Mouse (Mus musculus) left cerebral cortex, adult 6 months (tissue): ENCODE measurements around the gene Ppm1n. TPM values are rescaled to one million over a fixed set of nuclear protein-coding genes. Genes with fewer than 3 reads are reported as not detected.

ENCODE experiments used
- long read RNA-seq, 2 experiments: library from polyadenylated mRNA; unstranded; transcript quantifications; one replicate each; pipeline ENCODE4 v2.0.0; 2019 to 2020
- polyA plus RNA-seq: library from polyadenylated mRNA; unstranded; fragments of <200 nt; fragmentation: Nextera tagmentation; gene quantifications from 2 replicates; pipeline ENCODE4 v1.2.3, GENCODE M21; 2021

The Ppm1n gene
- polyA plus RNA-seq, result not detected in 2 replicates
- long read RNA-seq, experiment 1, result 0 reads
- long read RNA-seq, experiment 2, result 0 reads

DNA sequence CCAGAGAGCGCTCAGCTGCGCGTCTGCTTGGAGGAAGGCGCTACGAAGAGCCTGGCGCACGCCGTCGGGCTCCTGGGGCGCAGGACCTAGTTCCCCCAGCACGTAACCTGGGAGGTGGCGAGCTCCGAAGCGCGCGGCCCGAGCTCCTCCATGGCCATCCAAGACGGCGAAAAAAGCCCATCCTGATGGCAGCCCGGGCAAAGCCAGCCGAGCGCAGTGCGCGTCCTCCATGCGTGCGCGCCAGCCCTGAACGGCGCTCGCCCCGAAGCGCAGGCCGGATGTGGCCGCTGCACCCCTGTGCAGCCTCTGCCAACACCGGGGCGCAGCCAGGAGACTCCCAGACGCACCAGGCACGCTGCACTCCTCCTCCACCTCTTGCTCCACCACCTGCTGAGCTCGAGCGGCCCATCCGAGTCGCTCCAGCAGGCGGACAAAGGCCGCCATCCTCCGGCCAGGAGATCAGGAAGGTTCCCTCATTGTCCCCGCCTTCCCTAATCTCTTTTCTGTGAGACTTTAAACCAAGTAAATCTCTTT is at the start of gene Ppm1n:
Gene Ppm1n (minus strand): TSS at position 484 of the 534 bp plus-strand sequence.

GRCm38 (mm10) chr7:19309884-19310641 is 30.2 kb upstream of the Ppm1n start, which contains the start of gene Fosb:
TSS of gene Fosb (minus strand) at chr7:19310051.

GRCm38 (mm10) chr7:19282385-19282784 is 2.5 kb upstream of the Ppm1n start, which contains the start of gene Rtn2:
TSS of gene Rtn2 (plus strand) at chr7:19282624.

GRCm38 (mm10) chr7:19271238-19272172 is 8.4 kb downstream of the Ppm1n start, which contains the start of gene Vasp:
TSS of gene Vasp (minus strand) at chr7:19271817.

GRCm38 (mm10) chr7:19227883-19228792 is 51.7 kb downstream of the Ppm1n start, which contains the start of gene Opa3:
TSS of gene Opa3 (plus strand) at chr7:19228334.

Other genes with a start within 250 kb of the Ppm1n start
- 0.18 and 0.29 TPM in 2 replicates for gene Rsph6a, start 225.4 kb downstream of the Ppm1n start, polyA plus RNA-seq
- gene Dmwd, start 203.8 kb downstream of the Ppm1n start, polyA plus RNA-seq, result 25.7 and 29.1 TPM in 2 replicates
- gene Dmpk, start 196.2 kb downstream of the Ppm1n start, polyA plus RNA-seq, result 1.9 and 2.4 TPM in 2 replicates
- gene Six5, start 185.5 kb downstream of the Ppm1n start, polyA plus RNA-seq, result 0.27 and 0.61 TPM in 2 replicates
- 0.13 and 0.16 TPM in 2 replicates for gene Gm4969, start 161.7 kb downstream of the Ppm1n start, polyA plus RNA-seq
- 6.4 and 7.1 TPM in 2 replicates for gene Fbxo46, start 160.2 kb downstream of the Ppm1n start, polyA plus RNA-seq
- 11.1 and 12.7 TPM in 2 replicates for gene Qpctl, start 130.8 kb downstream of the Ppm1n start, polyA plus RNA-seq
- 128 and 132 TPM in 2 replicates for gene Snrpd2, start 130.3 kb downstream of the Ppm1n start, polyA plus RNA-seq
- gene Gipr, start 113.9 kb downstream of the Ppm1n start, polyA plus RNA-seq, result 0.24 TPM in 1 of 2 replicates, not detected in the other
- gene Eml2, start 103.6 kb downstream of the Ppm1n start, polyA plus RNA-seq, result 7.2 TPM in 2 replicates
- gene Gpr4, start 67.5 kb downstream of the Ppm1n start, polyA plus RNA-seq, result 1.8 and 2.5 TPM in 2 replicates
- gene Opa3, start 51.7 kb downstream of the Ppm1n start, polyA plus RNA-seq, result 38.5 and 40.0 TPM in 2 replicates
- 1.1 and 1.6 TPM in 2 replicates for gene Vasp, start 8.2 kb downstream of the Ppm1n start, polyA plus RNA-seq
- 28.0 and 79.4 TPM in 2 replicates for gene Rtn2, start 2.6 kb upstream of the Ppm1n start, polyA plus RNA-seq
- gene Fosb, start 30.0 kb upstream of the Ppm1n start, polyA plus RNA-seq, result 1.2 and 3.1 TPM in 2 replicates
- gene Ercc1, start 64.7 kb upstream of the Ppm1n start, polyA plus RNA-seq, result 44.3 and 59.0 TPM in 2 replicates
- 15.0 and 15.5 TPM in 2 replicates for gene Cd3eap, start 79.4 kb upstream of the Ppm1n start, polyA plus RNA-seq
- gene Ppp1r13l, start 79.7 kb upstream of the Ppm1n start, polyA plus RNA-seq, result 0.76 and 2.5 TPM in 2 replicates
- gene Ercc2, start 101.9 kb upstream of the Ppm1n start, polyA plus RNA-seq, result 3.6 and 6.7 TPM in 2 replicates
- gene Klc3, start 124.0 kb upstream of the Ppm1n start, polyA plus RNA-seq, result 1.6 TPM in 2 replicates
- gene Ckm, start 124.7 kb upstream of the Ppm1n start, polyA plus RNA-seq, result 0.15 and 0.31 TPM in 2 replicates
- gene Mark4, start 178.8 kb upstream of the Ppm1n start, polyA plus RNA-seq, result 6.0 and 12.2 TPM in 2 replicates
- gene Exoc3l2, start 183.3 kb upstream of the Ppm1n start, polyA plus RNA-seq, result 0.25 and 0.54 TPM in 2 replicates
- gene Bloc1s3, start 228.3 kb upstream of the Ppm1n start, polyA plus RNA-seq, result 3.6 and 3.8 TPM in 2 replicates
- gene Trappc6a, start 228.3 kb upstream of the Ppm1n start, polyA plus RNA-seq, result 37.7 and 37.9 TPM in 2 replicates
- gene Nkpd1, start 237.8 kb upstream of the Ppm1n start, polyA plus RNA-seq, result 1.3 and 2.3 TPM in 2 replicates